Mouse (Mus musculus) Patski (cell line): ENCODE measurements around the gene Lysmd3. TPM values are rescaled to one million over a fixed set of nuclear protein-coding genes. Genes with fewer than 3 reads are reported as not detected.

Experiments
- ATAC-seq: fragments of 100-300 bp; one replicate; pipeline ENCODE4 v1.8.0; 2021
- CTCF ChIA-PET: fragments of 350-600 bp; sonication (Branson Sonifier 250); formaldehyde crosslinking; loops from one replicate; lab custom pipeline; 2022; ENCODE audit warnings: inconsistent platforms; lab: Charles Lee
- POLR2A ChIA-PET: fragments of 350-600 bp; sonication (Branson Sonifier 250); formaldehyde crosslinking; loops from one replicate; lab custom pipeline; 2022; ENCODE audit warnings: antibody characterized with exemption, inconsistent platforms; lab: Charles Lee
- DNase-seq: peaks from one replicate; pipeline ENCODE4 v3.0.0-alpha.2; 2011; ENCODE audit warnings: low read depth, low spot score
- H3K27me3 ChIP-seq: fragments of 371-371 bp; one replicate; pipeline ENCODE4 v1.5.1; 2021
- CTCF ChIP-seq: fragments of 100-300 bp; IDR thresholded peaks from one replicate; pipeline ENCODE4 v1.5.1; 2021
- in situ Hi-C: fragments of 300-500 bp; cut with MboI; formaldehyde crosslinking; loops from 3 replicates; pipeline ENCODE4 v1.11.1; 2018; ENCODE audit warnings: low pct_unique_long_range_greater_than_20kb, mixed read lengths
- polyA plus RNA-seq: library from polyadenylated mRNA; unstranded; gene quantifications from one replicate; pipeline ENCODE4 v1.2.3, GENCODE M21; 2021

Lysmd3 gene
- polyA plus RNA-seq, 1 experiment from 2014 or later, result 13.8 TPM

DNA sequence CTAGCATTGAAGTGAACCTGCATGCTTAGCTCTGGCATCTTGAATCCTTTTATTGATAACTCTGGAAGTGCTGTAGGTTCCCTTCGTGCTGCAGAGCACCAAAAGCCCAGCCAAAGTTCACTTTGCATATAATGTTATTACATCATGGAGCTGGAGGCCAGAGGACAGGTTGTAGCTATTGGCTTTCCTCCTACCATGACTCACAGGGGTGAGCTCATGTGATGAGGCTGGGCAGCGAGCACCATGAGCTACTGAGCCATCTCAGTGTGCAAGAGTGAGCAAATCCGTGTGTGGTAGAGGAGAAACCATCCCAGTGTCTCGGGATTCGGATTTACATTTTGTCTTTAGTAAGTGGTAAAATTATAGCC lies 6.9 kb downstream of the Lysmd3 start:
- ChIA-PET POLR2A (no interaction called here), CTCF (interaction anchor here (1.1 kb wide), 1 partner anchor 36 kb away, joined by 3 read pairs; no protein-coding TSS in a partner anchor)
- no peak for TF ChIP-seq CTCF
- DNase-seq, result no peak
- in situ Hi-C loops, result no loop called here
- no peaks in the 10 kb centered on the region for H3K27me3 ChIP-seq
- ATAC-seq, result peak; percentile 90

DNA sequence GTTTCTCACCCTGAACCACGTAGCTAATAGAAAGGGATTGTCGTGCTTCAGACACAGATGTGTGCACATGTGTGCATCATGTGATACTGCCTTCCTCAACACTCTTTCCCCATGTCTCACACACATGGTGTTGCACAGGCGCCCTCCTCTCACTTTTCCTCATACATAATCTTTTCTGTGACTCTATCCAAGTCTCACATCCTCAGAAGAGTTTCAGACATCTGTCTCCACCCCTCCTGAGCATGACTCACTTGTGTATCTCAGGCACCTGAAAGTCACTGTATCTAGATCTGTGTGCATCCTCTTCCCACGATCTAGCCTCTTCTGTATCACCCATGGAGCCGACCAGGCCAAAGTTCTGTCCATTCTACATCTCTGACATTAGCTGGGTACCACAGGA lies 10.2 kb downstream of the Lysmd3 start:
- ChIA-PET CTCF (no interaction called here), POLR2A (no interaction called here)
- no peak for ATAC-seq
- no peak for DNase-seq
- H3K27me3 ChIP-seq, result no peaks in the 10 kb centered on the region
- in situ Hi-C loops, result no loop called here
- TF ChIP-seq CTCF, result no peak

- ChIA-PET POLR2A (no interaction called here), CTCF (interaction anchor here (1.2 to 1.7 kb wide), 3 partner anchors 9 to 14 kb away, joined by 3 read pairs; no protein-coding TSS in a partner anchor)
- in situ Hi-C loops, result no loop called here
- DNase-seq (no peak), ATAC-seq (no peak)
- no peak for TF ChIP-seq CTCF
- no peaks in the 10 kb centered on the region for H3K27me3 ChIP-seq
Measured at GRCm38 (mm10) chr13:81675333-81675732, 17.9 kb downstream of the Lysmd3 start.

DNA sequence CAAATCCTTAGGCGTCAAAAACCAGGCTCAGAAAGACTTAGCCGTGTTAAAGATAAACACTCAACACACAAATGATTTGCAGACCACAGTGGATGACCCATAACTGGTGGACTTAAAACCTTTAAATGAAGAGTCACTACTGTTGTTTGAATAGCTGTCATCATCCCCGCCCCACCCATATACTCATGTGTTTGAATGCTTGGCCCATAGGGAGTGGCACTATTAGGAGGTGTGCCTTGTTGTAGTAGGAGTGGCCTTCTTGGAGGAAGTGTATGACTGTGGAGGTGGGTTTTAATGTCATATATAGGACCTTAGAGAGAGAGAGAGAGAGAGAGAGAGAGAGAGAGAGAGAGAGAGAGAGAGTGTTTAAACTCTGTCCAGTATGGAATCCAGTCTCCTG lies 25.6 kb downstream of the Lysmd3 start:
- ATAC-seq (no peak), DNase-seq (no peak)
- TF ChIP-seq CTCF, result no peak
- in situ Hi-C loops, result no loop called here
- H3K27me3 ChIP-seq, result no peaks in the 10 kb centered on the region
- ChIA-PET CTCF (interaction anchor here (0.8 to 1.6 kb wide), 2 partner anchors 17 to 26 kb away, joined by 3 to 5 read pairs; no protein-coding TSS in a partner anchor), POLR2A (interaction anchor here (1.0 kb wide), 1 partner anchor 7 kb away, joined by 3 read pairs; no protein-coding TSS in a partner anchor)

- no peak for DNase-seq
- no peak for ATAC-seq
- TF ChIP-seq CTCF, result no peak
- in situ Hi-C loops, result no loop called here
- H3K27me3 ChIP-seq, result no peaks in the 10 kb centered on the region
- POLR2A ChIA-PET, result no interaction called here
- CTCF ChIA-PET, result no interaction called here
Measured at GRCm38 (mm10) chr13:81684258-81684657, 26.8 kb downstream of the Lysmd3 start.

- no peaks in the 10 kb centered on the region for H3K27me3 ChIP-seq
- no peak for DNase-seq
- CTCF ChIA-PET, result no interaction called here
- no peak for TF ChIP-seq CTCF
- in situ Hi-C loops, result no loop called here
- POLR2A ChIA-PET, result no interaction called here
- ATAC-seq, result no peak
Measured at GRCm38 (mm10) chr13:81684884-81685283, 27.4 kb downstream of the Lysmd3 start.

DNA sequence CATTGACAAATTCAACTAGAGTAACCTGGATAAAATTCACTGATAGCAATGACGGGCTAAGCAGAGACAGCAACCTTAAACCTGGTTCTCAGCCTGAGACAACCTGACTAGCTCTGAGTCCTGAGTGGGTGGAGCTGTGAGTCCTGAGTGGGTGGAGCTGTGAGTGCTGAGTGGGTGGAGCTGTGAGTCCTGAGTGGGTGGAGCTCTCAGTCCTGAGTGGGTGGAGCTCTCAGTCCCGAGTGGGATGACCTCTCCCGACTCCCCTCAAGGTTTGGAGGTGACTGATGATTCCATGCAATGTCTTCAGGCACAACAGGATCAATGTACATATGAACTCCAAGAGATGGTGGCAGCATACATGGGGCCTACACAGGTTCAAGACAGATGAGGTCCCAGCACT lies 32.1 kb downstream of the Lysmd3 start:
- no peak for ATAC-seq
- no peak for DNase-seq
- in situ Hi-C loops, result no loop called here
- TF ChIP-seq CTCF, result no peak
- no peaks in the 10 kb centered on the region for H3K27me3 ChIP-seq
- POLR2A ChIA-PET, result interaction anchor here (0.6 kb wide), 1 partner anchor 65 kb away, joined by 3 read pairs; no protein-coding TSS in a partner anchor
- CTCF ChIA-PET, result interaction anchor here (1.5 to 1.6 kb wide), 2 partner anchors 13 to 20 kb away, joined by 3 read pairs; no protein-coding TSS in a partner anchor

DNA sequence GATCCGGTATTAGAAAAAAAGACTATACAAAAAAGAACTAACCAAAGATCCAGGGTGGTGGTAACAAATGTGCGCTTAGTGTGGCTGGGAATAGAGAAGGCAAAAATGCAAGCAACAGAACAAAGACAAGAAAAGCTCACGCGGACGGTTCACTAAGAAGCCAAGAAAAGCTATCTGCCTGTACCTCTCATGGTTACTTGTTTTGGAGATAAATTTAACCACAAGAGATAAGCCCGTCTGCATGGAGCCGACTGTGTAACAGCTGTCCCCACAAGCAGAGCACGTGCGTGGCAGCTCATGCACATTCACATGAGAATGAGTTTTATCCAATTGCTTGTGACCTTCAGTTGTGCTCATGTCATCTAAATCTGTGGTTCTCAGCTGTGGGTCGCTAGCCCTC lies 33.0 kb downstream of the Lysmd3 start:
- ChIA-PET CTCF (no interaction called here), POLR2A (interaction anchor here (0.7 kb wide), 1 partner anchor 8 kb away, joined by 3 read pairs; no protein-coding TSS in a partner anchor)
- ATAC-seq (no peak), DNase-seq (no peak)
- in situ Hi-C loops, result no loop called here
- no peak for TF ChIP-seq CTCF
- H3K27me3 ChIP-seq, result no peaks in the 10 kb centered on the region

DNA sequence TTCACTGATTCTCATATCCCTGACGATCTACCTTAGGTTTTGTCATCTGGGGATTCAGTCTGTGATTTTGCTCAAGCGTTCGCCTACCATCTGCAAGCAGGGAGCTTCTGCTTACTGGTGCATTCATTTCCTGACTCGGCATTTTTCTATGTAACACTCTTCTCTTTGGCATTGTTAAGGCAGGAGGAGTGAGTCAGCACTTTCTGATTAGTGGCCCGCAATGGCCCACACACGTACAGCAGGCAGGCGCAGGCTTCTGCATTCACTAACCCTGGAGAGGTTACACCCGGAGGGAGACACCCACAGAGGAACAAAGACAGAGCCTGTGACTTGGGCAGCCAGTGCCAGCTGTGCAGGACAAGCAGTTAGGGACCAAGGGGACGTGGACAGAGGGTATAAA lies 34.1 kb downstream of the Lysmd3 start:
- in situ Hi-C loops, result no loop called here
- H3K27me3 ChIP-seq, result no peaks in the 10 kb centered on the region
- DNase-seq (no peak), ATAC-seq (no peak)
- TF ChIP-seq CTCF, result no peak
- ChIA-PET CTCF (no interaction called here), POLR2A (no interaction called here)

DNA sequence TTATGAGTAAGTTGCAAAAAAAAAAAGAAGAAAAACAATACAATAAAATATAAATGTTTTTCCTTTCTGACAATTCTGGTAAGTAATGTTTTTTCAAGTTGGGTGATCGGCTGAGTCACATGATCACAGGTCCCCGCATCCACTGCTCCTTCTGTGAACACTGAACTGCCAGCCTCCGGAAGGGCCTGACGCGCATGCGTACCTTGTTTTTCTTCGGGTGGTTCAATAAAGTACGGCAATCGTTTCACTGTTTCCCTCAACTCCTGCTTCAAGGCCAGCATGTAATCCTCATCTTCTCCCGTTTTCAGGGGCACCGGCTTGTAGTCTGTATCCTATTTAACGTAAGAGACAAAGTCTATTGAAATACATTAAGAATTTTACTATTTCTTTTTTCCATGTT lies 37.0 kb downstream of the Lysmd3 start:
- TF ChIP-seq CTCF, result no peak
- ChIA-PET POLR2A (no interaction called here), CTCF (no interaction called here)
- ATAC-seq (no peak), DNase-seq (no peak)
- in situ Hi-C loops, result no loop called here
- no peaks in the 10 kb centered on the region for H3K27me3 ChIP-seq

DNA sequence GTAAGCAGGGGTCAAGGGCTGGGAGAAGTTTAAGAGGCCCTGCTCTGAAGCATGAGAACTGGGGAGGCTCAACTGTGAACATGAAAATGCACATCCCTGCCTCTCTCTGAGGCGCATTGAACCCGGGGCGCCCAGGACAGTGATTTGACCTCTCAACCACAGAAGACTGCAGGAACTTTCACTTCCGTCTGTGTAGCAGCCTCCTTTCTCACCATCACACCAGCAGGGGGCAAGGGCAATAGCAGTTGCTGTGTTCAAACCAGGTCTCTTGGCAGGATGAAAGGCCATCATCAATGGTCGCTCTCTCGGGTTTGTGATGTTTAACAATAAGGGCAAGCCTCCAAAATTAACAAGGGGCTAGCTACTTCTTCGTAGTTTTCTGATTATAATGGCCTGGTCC lies 45.7 kb downstream of the Lysmd3 start:
- no peak for ATAC-seq
- in situ Hi-C loops, result no loop called here
- ChIA-PET CTCF (interaction anchor here (1.3 kb wide), 1 partner anchor 57 kb away, joined by 3 read pairs; no protein-coding TSS in a partner anchor), POLR2A (no interaction called here)
- DNase-seq, result no peak
- no peaks in the 10 kb centered on the region for H3K27me3 ChIP-seq
- no peak for TF ChIP-seq CTCF

GRCm38 (mm10) chr13:81703621-81704020 lies 46.2 kb downstream of the Lysmd3 start:
- in situ Hi-C loops, result no loop called here

More at GRCm38 (mm10) chr13:81703621-81704020, 46.2 kb downstream of the Lysmd3 start:
- DNase-seq, result no peak
- POLR2A ChIA-PET, result no interaction called here
- no peaks in the 10 kb centered on the region for H3K27me3 ChIP-seq
- ATAC-seq, result no peak
- CTCF ChIA-PET, result interaction anchor here (1.3 kb wide), 1 partner anchor 57 kb away, joined by 3 read pairs; no protein-coding TSS in a partner anchor
- no peak for TF ChIP-seq CTCF
